Mouse (Mus musculus) CH12.LX (cell line): Measurements from ENCODE around the gene Tpi1. TPM values are rescaled to one million over a fixed set of nuclear protein-coding genes. Genes with fewer than 3 reads are reported as not detected.

Source experiments
- DNase-seq: peaks from one replicate; pipeline ENCODE4 v3.0.0-alpha.2; 2013; ENCODE audit errors: extremely low read depth
- H3K27ac ChIP-seq: 2 replicates; pipeline ENCODE4 v1.5.1; 2012; ENCODE audit warnings: low read depth, mild to moderate bottlenecking, control low read depth, moderate library complexity; ENCODE audit not compliant: insufficient read depth
- H3K27me3 ChIP-seq: replicated peaks from 2 replicates; pipeline ENCODE3; 2012; ENCODE audit warnings: inconsistent platforms
- H3K36me3 ChIP-seq, 2 experiments: replicated peaks in 1 of 2; 2 replicates each; pipeline versions ENCODE3 to v1.6.1; 2012; ENCODE audit warnings: inconsistent platforms in 1 of 2, low read length in 1 of 2, mild to moderate bottlenecking in 1 of 2, mixed read lengths in 1 of 2, moderate library complexity in 1 of 2; ENCODE audit not compliant: control insufficient read depth in 1 of 2, insufficient read depth in 1 of 2
- H3K4me1 ChIP-seq, 2 experiments: 2 replicates each; pipeline ENCODE4 v1.6.1; 2012; ENCODE audit warnings: inconsistent platforms in 1 of 2, moderate library complexity in 1 of 2; ENCODE audit not compliant: insufficient read depth in 2 of 2, control insufficient read depth in 1 of 2
- H3K4me2 ChIP-seq: 2 replicates; pipeline ENCODE4 v1.6.1; 2012; ENCODE audit warnings: low read depth, mild to moderate bottlenecking, control low read depth; ENCODE audit not compliant: poor library complexity, insufficient read depth, severe bottlenecking
- H3K4me3 ChIP-seq, 3 experiments: fragments of 150-350 bp in 1 of 3; sonication (generic) in 1 of 3; replicated peaks in 1 of 3; 2 replicates each; pipeline versions ENCODE3 to v1.5.1; 2011 to 2012; ENCODE audit warnings: low read depth in 2 of 3, low read length in 2 of 3, mild to moderate bottlenecking in 2 of 3, moderate library complexity in 2 of 3, control low read depth in 1 of 3, improper control_type of control experiment in 1 of 3, inconsistent platforms in 1 of 3, mixed read lengths in 1 of 3; ENCODE audit not compliant: poor library complexity in 1 of 3
- H3K79me2 ChIP-seq: replicated peaks from 2 replicates; pipeline ENCODE4 v1.6.1; 2012; ENCODE audit warnings: mild to moderate bottlenecking, moderate library complexity; ENCODE audit not compliant: control insufficient read depth, poor library complexity, insufficient read depth, severe bottlenecking; ENCODE audit errors: extremely low read depth
- H3K9ac ChIP-seq: 2 replicates; pipeline ENCODE4 v1.6.1; 2012; ENCODE audit warnings: low read depth, mild to moderate bottlenecking, control low read depth, moderate library complexity; ENCODE audit not compliant: insufficient read depth
- H3K9me3 ChIP-seq: replicated peaks from 2 replicates; pipeline ENCODE3; 2012; ENCODE audit warnings: low read length, inconsistent platforms, mixed read lengths
- E2F4 ChIP-seq: IDR thresholded peaks from 2 replicates; pipeline ENCODE4 v1.6.1; 2011; ENCODE audit warnings: low read depth, low read length, improper control_type of control experiment; ENCODE audit not compliant: insufficient replicate concordance
- ELF1 ChIP-seq: IDR thresholded peaks from 2 replicates; pipeline ENCODE4 v1.6.1; 2014; ENCODE audit warnings: low read depth, mild to moderate bottlenecking, inconsistent platforms, low read length, improper control_type of control experiment
- EP300 ChIP-seq: IDR thresholded peaks from 2 replicates; pipeline ENCODE4 v1.6.1; 2011; ENCODE audit warnings: low read length, improper control_type of control experiment
- HCFC1 ChIP-seq: IDR thresholded peaks from 2 replicates; pipeline ENCODE4 v1.6.1; 2012; ENCODE audit warnings: low read depth, mild to moderate bottlenecking, inconsistent platforms, low read length, improper control_type of control experiment
- JUN ChIP-seq: IDR thresholded peaks from 2 replicates; pipeline ENCODE4 v1.6.1; 2011; ENCODE audit warnings: low read depth, mild to moderate bottlenecking, low read length, improper control_type of control experiment, moderate library complexity; ENCODE audit not compliant: insufficient read depth
- KAT2A ChIP-seq: IDR thresholded peaks from 2 replicates; pipeline ENCODE4 v1.6.1; 2012; ENCODE audit warnings: low read length, improper control_type of control experiment, inconsistent platforms; ENCODE audit not compliant: insufficient replicate concordance
- MXI1 ChIP-seq: IDR thresholded peaks from 2 replicates; pipeline ENCODE4 v1.6.1; 2011; ENCODE audit warnings: mild to moderate bottlenecking, low read depth, low read length, improper control_type of control experiment
- MYC ChIP-seq: IDR thresholded peaks from 2 replicates; pipeline ENCODE4 v1.6.1; 2011; ENCODE audit warnings: low read depth, mild to moderate bottlenecking, improper control_type of control experiment, low read length
- POLR2AphosphoS2 ChIP-seq: IDR thresholded peaks from 2 replicates; pipeline ENCODE4 v1.6.1; 2011; ENCODE audit warnings: low read depth, low read length, improper control_type of control experiment
- SIN3A ChIP-seq: IDR thresholded peaks from 2 replicates; pipeline ENCODE4 v1.6.1; 2012; ENCODE audit warnings: low read length, improper control_type of control experiment, inconsistent platforms
- SMC3 ChIP-seq: IDR thresholded peaks from 2 replicates; pipeline ENCODE4 v1.6.1; 2011; ENCODE audit warnings: low read depth, low read length, improper control_type of control experiment
- TBP ChIP-seq: conservative IDR thresholded peaks from 2 replicates; pipeline ENCODE4 v1.6.1; 2011; ENCODE audit warnings: low read depth, low read length, improper control_type of control experiment
- UBTF ChIP-seq: IDR thresholded peaks from 2 replicates; pipeline ENCODE4 v1.6.1; 2012; ENCODE audit warnings: low read depth, mild to moderate bottlenecking, inconsistent platforms, low read length, improper control_type of control experiment, moderate library complexity
- ZC3H11A ChIP-seq: IDR thresholded peaks from 2 replicates; pipeline ENCODE4 v1.6.1; 2012; ENCODE audit warnings: low read depth, mild to moderate bottlenecking, inconsistent platforms, low read length, improper control_type of control experiment
- ZNF384 ChIP-seq: IDR thresholded peaks from 2 replicates; pipeline ENCODE4 v1.6.1; 2012; ENCODE audit warnings: low read depth, low read length, improper control_type of control experiment, inconsistent platforms
- dilution Hi-C: fragments of 300-500 bp; cut with MboI; formaldehyde crosslinking; loops from 2 replicates; pipeline ENCODE4 v1.14.3; 2020; ENCODE audit warnings: low sequenced_read_pairs; ENCODE audit not compliant: extremely low pct_unique_long_range_greater_than_20kb, extremely low pct_ligation_motif_present
- in situ Hi-C: fragments of 300-500 bp; cut with MboI; formaldehyde crosslinking; loops from 3 replicates; pipeline ENCODE4 v1.14.3; 2019; ENCODE audit warnings: low sequenced_read_pairs, low pct_ligation_motif_present, low pct_unique_long_range_greater_than_20kb, mixed read lengths
- polyA plus RNA-seq: library from polyadenylated mRNA; unstranded; fragments of >175 nt; gene quantifications from 2 replicates; pipeline ENCODE4 v1.2.1, GENCODE M21; 2012; ENCODE audit warnings: low read depth; ENCODE audit not compliant: insufficient read length
- total RNA-seq, 2 experiments: library from RNA; depleted of rRNA; stranded (reverse); fragments of 300-350 nt in 1 of 2; fragments of >200 nt in 1 of 2; gene quantifications; 2 replicates each; pipeline ENCODE4 v1.2.3; 2012 to 2014

The Tpi1 gene
- total and polyA plus RNA-seq, 3 experiments: 758 to 1,645 (median 1,303) TPM

DNA sequence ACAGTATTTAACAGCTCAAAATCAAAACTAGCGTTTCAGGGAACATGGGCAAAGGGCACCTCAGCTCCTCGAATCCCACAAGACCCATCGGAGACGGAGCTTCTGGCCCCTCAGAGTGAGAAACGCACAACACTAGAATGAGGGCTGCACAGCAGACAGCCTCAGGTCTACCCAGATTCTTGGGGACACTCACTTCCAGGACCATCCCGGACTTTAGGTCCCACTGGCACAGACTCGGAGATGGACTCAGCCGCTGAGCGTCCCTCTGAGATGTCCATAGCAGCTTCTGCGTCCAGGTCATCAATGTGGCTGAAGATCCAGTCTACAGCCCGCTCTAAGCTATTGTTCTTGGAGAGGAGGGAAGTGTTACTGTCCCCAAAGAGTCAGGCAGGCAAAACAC lies 3.0 kb upstream of the Tpi1 start:
- Histone ChIP-seq H3K79me2 (peaks cover 18% of the 10 kb centered on the region), H3K9me3 (no peaks in the 10 kb centered on the region), H3K9ac (no peak overlapping the region), H3K27ac (no peak overlapping the region), H3K4me3 (no peak overlapping the region), H3K4me2 (no peak overlapping the region), H3K36me3 (peaks cover 69 to 84% of the 10 kb centered on the region in 2 experiments), H3K4me1 (peaks cover 5 to 15% of the 10 kb centered on the region in 2 experiments), H3K27me3 (no peaks in the 10 kb centered on the region)
- no peak for TF ChIP-seq HCFC1
- dilution Hi-C loops (no loop called here), in situ Hi-C loops (no loop called here)
- no peak for DNase-seq

DNA sequence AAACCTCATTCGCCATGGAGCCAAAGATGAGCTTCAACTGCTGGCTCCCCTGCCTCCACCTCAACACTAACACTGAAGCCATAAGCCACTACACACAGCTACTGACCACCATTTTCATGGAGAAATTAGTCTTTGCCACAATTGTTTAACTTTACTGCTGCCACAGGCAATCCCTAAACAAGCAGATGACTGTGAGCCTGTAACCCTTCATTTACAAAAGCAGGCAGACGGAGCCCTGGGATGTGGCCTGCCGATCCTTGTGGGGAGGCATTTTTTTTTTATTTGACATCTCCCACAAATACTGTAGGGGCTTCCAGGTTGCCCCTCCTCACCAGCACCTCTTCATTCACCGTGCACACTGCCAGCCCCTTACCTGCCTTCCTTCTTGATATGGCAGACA lies 2.5 kb upstream of the Tpi1 start:
- Histone ChIP-seq H3K9me3 (no peaks in the 10 kb centered on the region), H3K9ac (no peak overlapping the region), H3K27ac (no peak overlapping the region), H3K4me1 (peaks cover 5 to 20% of the 10 kb centered on the region in 2 experiments), H3K4me2 (no peak overlapping the region), H3K27me3 (no peaks in the 10 kb centered on the region), H3K36me3 (peaks cover 69 to 84% of the 10 kb centered on the region in 2 experiments), H3K79me2 (peaks cover 22% of the 10 kb centered on the region), H3K4me3 (no peak overlapping the region)
- no peak for DNase-seq
- TF ChIP-seq EP300 (no peak), TBP (no peak), SIN3A (no peak), E2F4 (no peak), MXI1 (no peak), SMC3 (no peak), ZNF384 (no peak), MYC (no peak), ZC3H11A (no peak), POLR2AphosphoS2 (no peak), UBTF (no peak), KAT2A (no peak), ELF1 (no peak), JUN (no peak)
- dilution Hi-C loops (no loop called here), in situ Hi-C loops (no loop called here)
